Mouse (Mus musculus) heart, postnatal 25 days (tissue): ENCODE data around the gene Slc12a3. TPM values are rescaled to one million over a fixed set of nuclear protein-coding genes. Genes with fewer than 3 reads are reported as not detected.
"Not testable (repeated sequence)": the region's sequence is repeated elsewhere in the genome, so short reads cannot be mapped to it uniquely, and the experiment has no call there.

Source experiments
- DNase-seq: peaks from one replicate; pipeline ENCODE4 v3.0.0; 2022; ENCODE audit warnings: low spot score
- intact Hi-C: fragments of 180-260 bp; cut with DNase I; formaldehyde crosslinking; loops from one replicate; pipeline ENCODE4 v1.15.1; 2025
- microRNA-seq: library from miRNA; unstranded; fragments of <30 nt; microRNA quantifications from one replicate; pipeline ENCODE4 v1.2.0, GENCODE M21; 2022
- total RNA-seq, 2 experiments: library from RNA; stranded (reverse); gene quantifications; 2 replicates each; pipeline ENCODE4 v1.2.3; 2021

Gene Slc12a3
- total RNA-seq, 2 experiments from 2014 or later: 0.14 to 0.26 TPM

DNA sequence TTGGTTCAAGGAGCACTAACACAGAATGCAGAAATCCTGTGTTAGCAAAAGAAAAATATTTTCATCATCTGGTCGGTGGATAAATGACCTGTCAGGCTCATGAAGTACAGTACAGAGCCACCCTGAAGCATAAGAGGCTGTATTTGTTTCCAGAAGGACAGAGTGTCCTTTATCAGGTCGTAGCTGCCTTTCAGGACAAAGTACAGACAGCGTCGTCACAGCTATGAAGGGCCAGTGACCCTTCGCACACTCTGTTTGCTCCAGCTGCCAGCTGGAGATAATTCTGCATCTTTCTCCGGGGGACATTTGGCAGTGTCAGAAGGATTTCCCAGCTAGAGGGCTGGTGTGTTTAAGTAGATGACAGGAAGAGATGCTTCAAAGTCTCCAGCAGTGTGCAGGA is 63.6 kb downstream of the Slc12a3 start:
- intact Hi-C loops: no loop called here
- no peak for DNase-seq

- DNase-seq: no peak
- intact Hi-C loops: loop anchor here (5.0 kb wide), 1 partner anchor 91 kb away; no protein-coding TSS in a partner anchor
Measured at GRCm38 (mm10) chr8:94395851-94396540, 67.0 kb downstream of the Slc12a3 start.

DNA sequence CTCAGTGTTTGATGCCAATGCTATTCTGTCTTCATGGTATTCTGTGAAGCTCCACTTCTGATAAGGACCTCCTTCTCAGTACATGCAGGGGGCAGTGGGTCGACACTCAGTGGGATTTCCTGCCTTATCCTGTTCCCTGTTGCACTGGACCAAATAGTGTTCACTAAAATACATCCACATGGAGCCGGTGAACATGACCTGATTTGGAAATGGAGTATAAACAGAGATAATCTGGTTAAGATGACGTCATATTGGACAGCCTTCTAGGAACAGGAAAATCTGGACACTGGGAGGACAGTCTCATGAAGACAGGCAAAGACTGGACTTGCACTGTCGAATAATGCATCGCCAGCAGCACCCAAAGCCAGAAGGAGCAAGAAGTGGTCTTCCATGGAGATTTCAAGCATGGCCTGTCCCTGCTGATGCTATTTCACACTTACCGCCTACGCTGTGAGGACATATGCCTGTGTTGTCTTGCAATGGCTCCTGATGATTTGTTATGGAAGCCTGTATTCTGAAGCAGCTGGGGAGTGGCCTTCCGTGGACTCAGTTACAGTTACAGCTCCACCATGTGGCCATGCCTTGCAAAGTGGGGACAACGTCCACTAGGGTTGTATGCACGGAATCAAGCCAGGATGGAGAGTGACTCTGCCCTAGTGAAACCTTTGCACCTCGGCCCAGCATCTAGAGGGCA is 68.1 kb downstream of the Slc12a3 start:
- DNase-seq: no peak
- intact Hi-C loops: loop anchor here (1.0 to 5.0 kb wide), 2 partner anchors 54 to 90 kb away; no protein-coding TSS in a partner anchor

- intact Hi-C loops: loop anchor here (5.0 kb wide), 1 partner anchor 89 kb away; no protein-coding TSS in a partner anchor
- no peak for DNase-seq
Measured at GRCm38 (mm10) chr8:94398587-94398986, 69.6 kb downstream of the Slc12a3 start.

- DNase-seq: no peak
- intact Hi-C loops: loop anchor here (5.0 kb wide), 1 partner anchor 88 kb away; no protein-coding TSS in a partner anchor
Measured at GRCm38 (mm10) chr8:94399361-94399953, 70.5 kb downstream of the Slc12a3 start.

DNA sequence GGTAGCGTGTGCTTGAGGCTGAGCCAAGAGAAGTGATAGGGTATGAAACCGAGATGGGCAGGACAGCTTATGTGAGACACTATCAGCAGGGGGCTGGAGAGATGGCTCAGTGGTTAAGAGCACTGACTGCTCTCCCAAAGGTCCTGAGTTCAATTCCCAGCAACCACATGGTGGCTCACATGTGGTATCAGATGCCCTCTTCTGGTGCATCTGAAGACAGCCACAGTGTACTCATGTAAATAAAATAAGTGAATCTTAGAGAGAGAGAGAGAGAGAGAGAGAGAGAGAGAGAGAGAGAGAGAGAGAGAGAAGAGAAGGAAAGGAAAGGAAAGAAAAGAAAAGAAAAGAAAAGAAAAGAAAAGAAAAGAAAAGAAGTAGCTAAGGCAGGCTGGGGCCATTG is 71.0 kb downstream of the Slc12a3 start:
- intact Hi-C loops: loop anchor here (5.0 kb wide), 1 partner anchor 87 kb away; no protein-coding TSS in a partner anchor
- not testable (repeated sequence) for DNase-seq

- no peak for DNase-seq
- intact Hi-C loops: no loop called here
Measured at GRCm38 (mm10) chr8:94408443-94409080, 79.6 kb downstream of the Slc12a3 start.

- intact Hi-C loops: no loop called here
- DNase-seq: no peak
Measured at GRCm38 (mm10) chr8:94409523-94409922, 80.5 kb downstream of the Slc12a3 start.

DNA sequence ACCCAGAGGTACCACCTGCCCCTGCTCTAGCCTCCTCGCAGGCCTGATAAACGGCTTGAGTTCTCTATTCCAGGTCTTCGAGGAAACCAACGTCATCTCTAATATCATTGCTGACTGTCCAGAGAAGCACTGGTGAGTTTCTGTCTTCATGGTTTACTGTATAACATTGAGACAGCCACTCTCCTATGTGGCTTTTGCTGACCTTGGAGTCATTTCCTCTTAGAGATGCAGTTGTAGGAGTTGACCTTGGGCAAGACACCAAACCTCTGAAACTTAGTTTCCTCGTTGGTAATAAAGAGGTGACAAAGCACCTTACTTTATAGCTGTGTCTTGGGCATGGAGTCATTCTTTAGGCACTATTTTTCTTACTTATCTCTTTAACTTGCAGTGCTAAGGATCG is 83.5 kb downstream of the Slc12a3 start:
- DNase-seq: no peak
- intact Hi-C loops: no loop called here

DNA sequence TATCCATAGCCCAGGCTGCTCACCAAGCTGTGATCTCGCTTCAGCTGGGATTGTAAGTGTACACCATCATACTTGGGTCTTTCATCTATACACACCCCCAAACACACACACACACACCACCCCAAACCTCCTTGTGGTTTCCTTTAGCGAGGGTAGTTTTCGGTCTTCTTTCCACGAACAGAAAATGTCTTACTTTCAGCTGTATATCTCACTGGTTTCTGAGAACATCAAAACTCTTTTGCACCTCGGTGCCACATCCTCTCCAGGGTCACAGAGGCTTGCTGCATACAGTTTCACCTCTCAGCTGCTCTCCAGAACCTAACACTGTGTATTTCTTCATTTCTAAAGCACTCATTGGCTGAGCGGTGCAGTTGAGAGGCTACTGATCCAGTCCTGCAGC is 84.5 kb downstream of the Slc12a3 start:
- no peak for DNase-seq
- intact Hi-C loops: no loop called here

- no peak for DNase-seq
- intact Hi-C loops: no loop called here
Measured at GRCm38 (mm10) chr8:94415218-94415617, 86.2 kb downstream of the Slc12a3 start.

Small RNA genes lying within 50 kb of the gene (microRNA-seq; reads per million reads assigned to microRNA genes)
- gene Mir138-2: 47.2 reads per million, percentile 49 among the genes with 10 or more reads in this experiment

Other genes starting within 250 kb of the Slc12a3 start
- 1 to 10 TPM; 4.2 to 7.4 TPM for gene Bbs2, start 230.3 kb upstream of the Slc12a3 start, total RNA-seq
- not detected for gene Mt4, start 192.0 kb upstream of the Slc12a3 start, total RNA-seq
- 1 to 10 TPM; 3.2 to 5.6 TPM for gene Mt3, start 176.6 kb upstream of the Slc12a3 start, total RNA-seq
- gene Mt2, start 156.5 kb upstream of the Slc12a3 start, total RNA-seq: 100 to 1,000 TPM in 1 of 2 experiments, 10 to 100 TPM in 1; 47.6 to 115 TPM
- gene Mt1, start 150.1 kb upstream of the Slc12a3 start, total RNA-seq: 100 to 1,000 TPM; 270 to 370 TPM
- gene Nup93, start 114.6 kb upstream of the Slc12a3 start, total RNA-seq: 10 to 100 TPM; 15.3 to 15.5 TPM
- gene Herpud1, start 57.2 kb downstream of the Slc12a3 start, total RNA-seq: 100 to 1,000 TPM; 180 to 257 TPM
- 1 to 10 TPM in 1 of 2 experiments, under 1 TPM in 1; 0.49 to 1.7 TPM for gene Nlrc5, start 105.2 kb downstream of the Slc12a3 start, total RNA-seq
- gene Cpne2, start 203.8 kb downstream of the Slc12a3 start, total RNA-seq: 1 to 10 TPM; 3.5 to 5.1 TPM